Mouse (Mus musculus): ENCODE measurements around the gene Tctn1. TPM values are rescaled to one million over a fixed set of nuclear protein-coding genes. Genes with fewer than 3 reads are reported as not detected.

Gene Tctn1
- total and polyA plus RNA-seq, 2 experiments: 1.6 to 5.9 TPM

- H3K9ac ChIP-seq (ENCODE audit: low read depth, low read length): no peak overlapping the region
- H3K36me3 ChIP-seq (ENCODE audit: control insufficient read depth, insufficient read depth, low read length): no peaks in the 10 kb centered on the region
- H3K27ac ChIP-seq (replicated peaks; ENCODE audit: insufficient read depth, low read depth, low read length): no peak overlapping the region
- H3K4me1 ChIP-seq (ENCODE audit: control insufficient read depth, insufficient read depth, low read length): no peaks in the 10 kb centered on the region
- TF ChIP-seq POLR2A (IDR thresholded peaks at IDR 0.05; ENCODE audit: extremely low read depth, insufficient read depth, low read length) (no peak), CTCF (IDR thresholded peaks at IDR 0.05; ENCODE audit: low read depth, low read length) (no peak)
- DNase-seq (ENCODE audit: extremely low read depth, low read depth, low spot score): no peak
- no peaks in the 10 kb centered on the region for H3K79me2 ChIP-seq (ENCODE audit: control insufficient read depth, insufficient read depth, low read length)
- 71% methylated on average over 9 of the region's 9 CpGs for WGBS
- no peak overlapping the region for H3K4me3 ChIP-seq (ENCODE audit: insufficient read depth, low read depth, low read length)
- H3K27me3 ChIP-seq (ENCODE audit: control insufficient read depth, insufficient read depth, low read length): no peaks in the 10 kb centered on the region
These were observed 28.9 kb downstream of the Tctn1 start for GRCm38 (mm10) chr5:122235196-122235836.

DNA sequence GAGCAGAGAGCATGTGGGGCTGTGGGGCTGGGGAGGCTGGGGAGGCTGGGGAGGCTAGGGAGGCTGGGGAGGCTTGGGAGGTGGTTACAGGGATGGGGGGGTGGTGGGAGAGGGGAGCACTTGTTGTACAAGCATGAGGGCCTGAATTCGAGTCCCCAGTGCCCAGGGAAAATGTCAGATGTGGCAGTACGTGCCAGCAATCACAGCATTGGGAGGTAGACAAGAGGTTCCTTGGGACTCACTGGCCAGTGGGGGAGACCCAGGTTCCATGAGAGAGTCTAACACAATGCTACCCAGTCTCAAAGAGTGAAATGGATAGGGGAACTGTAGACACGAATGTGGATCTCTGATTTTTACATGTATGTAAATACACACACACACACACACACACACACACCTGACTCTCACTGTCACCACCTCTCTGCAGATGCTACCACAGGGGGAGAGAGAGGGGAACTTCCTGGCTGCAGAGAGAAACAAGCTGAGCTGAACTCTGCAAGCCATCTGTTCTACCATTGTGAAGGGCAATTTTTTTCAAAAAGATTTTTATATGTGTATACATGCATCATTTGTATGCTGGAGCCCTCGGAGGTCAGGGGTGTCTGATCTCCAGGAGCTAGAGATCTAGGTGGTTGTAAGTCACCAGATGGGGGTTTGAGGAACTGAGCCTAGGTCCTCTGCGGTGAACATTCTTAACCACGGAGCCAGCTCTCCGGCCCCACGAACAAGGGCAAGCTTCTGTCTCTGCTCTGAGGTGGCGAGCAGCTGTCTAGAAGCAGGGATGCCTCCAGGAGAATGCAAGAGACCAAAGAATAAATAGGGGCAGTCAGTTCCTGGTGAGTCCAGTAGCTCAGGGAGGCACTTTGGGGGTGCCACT lies 29.7 kb downstream of the Tctn1 start:
- no peaks in the 10 kb centered on the region for H3K4me1 ChIP-seq (ENCODE audit: control insufficient read depth, insufficient read depth, low read length)
- WGBS: 84% methylated on average over 9 of the region's 9 CpGs
- no peak overlapping the region for H3K4me3 ChIP-seq (ENCODE audit: insufficient read depth, low read depth, low read length)
- no peak for DNase-seq (ENCODE audit: extremely low read depth, low read depth, low spot score)
- no peaks in the 10 kb centered on the region for H3K36me3 ChIP-seq (ENCODE audit: control insufficient read depth, insufficient read depth, low read length)
- H3K79me2 ChIP-seq (ENCODE audit: control insufficient read depth, insufficient read depth, low read length): no peaks in the 10 kb centered on the region
- H3K9ac ChIP-seq (ENCODE audit: low read depth, low read length): no peak overlapping the region
- no peak overlapping the region for H3K27ac ChIP-seq (replicated peaks; ENCODE audit: insufficient read depth, low read depth, low read length)
- TF ChIP-seq POLR2A (IDR thresholded peaks at IDR 0.05; ENCODE audit: extremely low read depth, insufficient read depth, low read length) (no peak), CTCF (IDR thresholded peaks at IDR 0.05; ENCODE audit: low read depth, low read length) (no peak)
- H3K27me3 ChIP-seq (ENCODE audit: control insufficient read depth, insufficient read depth, low read length): no peaks in the 10 kb centered on the region

- Histone ChIP-seq H3K27ac (replicated peaks; ENCODE audit: insufficient read depth, low read depth, low read length) (no peak overlapping the region), H3K27me3 (ENCODE audit: control insufficient read depth, insufficient read depth, low read length) (no peaks in the 10 kb centered on the region), H3K4me3 (ENCODE audit: insufficient read depth, low read depth, low read length) (no peak overlapping the region), H3K36me3 (ENCODE audit: control insufficient read depth, insufficient read depth, low read length) (no peaks in the 10 kb centered on the region), H3K4me1 (ENCODE audit: control insufficient read depth, insufficient read depth, low read length) (no peaks in the 10 kb centered on the region), H3K79me2 (ENCODE audit: control insufficient read depth, insufficient read depth, low read length) (no peaks in the 10 kb centered on the region), H3K9ac (ENCODE audit: low read depth, low read length) (no peak overlapping the region)
- TF ChIP-seq POLR2A (IDR thresholded peaks at IDR 0.05; ENCODE audit: extremely low read depth, insufficient read depth, low read length) (no peak), CTCF (IDR thresholded peaks at IDR 0.05; ENCODE audit: low read depth, low read length) (no peak)
- DNase-seq (ENCODE audit: extremely low read depth, low read depth, low spot score): no peak
- 87% methylated on average over 12 of the region's 12 CpGs for WGBS
These were observed 30.6 kb downstream of the Tctn1 start for GRCm38 (mm10) chr5:122233695-122234094.

- Histone ChIP-seq H3K27me3 (ENCODE audit: control insufficient read depth, insufficient read depth, low read length) (no peaks in the 10 kb centered on the region), H3K79me2 (ENCODE audit: control insufficient read depth, insufficient read depth, low read length) (no peaks in the 10 kb centered on the region), H3K27ac (replicated peaks; ENCODE audit: insufficient read depth, low read depth, low read length) (no peak overlapping the region), H3K4me1 (ENCODE audit: control insufficient read depth, insufficient read depth, low read length) (no peaks in the 10 kb centered on the region), H3K4me3 (ENCODE audit: insufficient read depth, low read depth, low read length) (no peak overlapping the region), H3K9ac (ENCODE audit: low read depth, low read length) (no peak overlapping the region), H3K36me3 (ENCODE audit: control insufficient read depth, insufficient read depth, low read length) (no peaks in the 10 kb centered on the region)
- TF ChIP-seq POLR2A (IDR thresholded peaks at IDR 0.05; ENCODE audit: extremely low read depth, insufficient read depth, low read length) (no peak), CTCF (IDR thresholded peaks at IDR 0.05; ENCODE audit: low read depth, low read length) (no peak)
- WGBS: 86% methylated on average over 14 of the region's 14 CpGs
- DNase-seq (ENCODE audit: extremely low read depth, low read depth, low spot score): no peak
These were observed 31.1 kb downstream of the Tctn1 start for GRCm38 (mm10) chr5:122233077-122233581.

GRCm38 (mm10) chr5:122232004-122232403 lies 32.3 kb downstream of the Tctn1 start:
- no peak overlapping the region for H3K27ac ChIP-seq (replicated peaks; ENCODE audit: insufficient read depth, low read depth, low read length)

More at GRCm38 (mm10) chr5:122232004-122232403, 32.3 kb downstream of the Tctn1 start:
- WGBS: 79% methylated on average over 5 of the region's 5 CpGs
- TF ChIP-seq POLR2A (IDR thresholded peaks at IDR 0.05; ENCODE audit: extremely low read depth, insufficient read depth, low read length): no peak
- no peak for TF ChIP-seq CTCF (IDR thresholded peaks at IDR 0.05; ENCODE audit: low read depth, low read length)
- DNase-seq (ENCODE audit: extremely low read depth, low read depth, low spot score): no peak
- no peaks in the 10 kb centered on the region for H3K79me2 ChIP-seq (ENCODE audit: control insufficient read depth, insufficient read depth, low read length)
- no peaks in the 10 kb centered on the region for H3K27me3 ChIP-seq (ENCODE audit: control insufficient read depth, insufficient read depth, low read length)
- H3K36me3 ChIP-seq (ENCODE audit: control insufficient read depth, insufficient read depth, low read length): no peaks in the 10 kb centered on the region
- no peak overlapping the region for H3K9ac ChIP-seq (ENCODE audit: low read depth, low read length)
- no peaks in the 10 kb centered on the region for H3K4me1 ChIP-seq (ENCODE audit: control insufficient read depth, insufficient read depth, low read length)
- H3K4me3 ChIP-seq (ENCODE audit: insufficient read depth, low read depth, low read length): no peak overlapping the region

All from liver, adult 2 months (tissue).